In genomic region chr11:87778915-87779314, GRCm38 (mm10) we compare ENCODE assay signal across 10 mouse cellular contexts. TPM values are rescaled to one million over a fixed set of nuclear protein-coding genes. Genes with fewer than 3 reads are reported as not detected.
A peak's percentile ranks its signal among the peaks of the same experiment; 100 is the strongest.
DNase-seq lines count a peak whose midpoint lies in the region; ATAC-seq lines count a peak whose summit lies in the region.
"Had no signal": no experiment of that assay in that cellular context is flagged by ENCODE, and none has a peak within 500 bp of the region (broad histone marks: within the 10 kb centered on the region; RNA-seq: fewer than 3 reads in every experiment).

No protein-coding gene starts in this region.

- ATAC-seq in kidney, embryonic 16.5 days (ENCODE audit: low FRiP score, low TSS enrichment) = peak; percentile 5; the same call in 1 of the 2 replicates
- peak; percentile 31; the same call in 1 of the 2 replicates for ATAC-seq in forebrain, embryonic 13.5 days
- ATAC-seq in limb, embryonic 11.5 days (ENCODE audit: insufficient number of reproducible peaks, low FRiP score, low TSS enrichment, low read depth) = peak; percentile 48
- no peak for ATAC-seq in neural tube, embryonic 13.5 days (ENCODE audit: low read depth)

- peak overlapping the region; percentile 89 for H3K4me2 ChIP-seq in kidney, embryonic 16.5 days (replicated peaks; ENCODE audit: low read depth, low read length)
- H3K4me2 ChIP-seq in forebrain, embryonic 13.5 days = peak overlapping the region; percentile 63
- H3K4me2 ChIP-seq in limb, embryonic 11.5 days (ENCODE audit: low read depth, severe bottlenecking) = peak overlapping the region; percentile 70
- peak overlapping the region; percentile 59 for H3K4me2 ChIP-seq in neural tube, embryonic 13.5 days

- H3K36me3 ChIP-seq in kidney, embryonic 16.5 days (ENCODE audit: insufficient read depth, low read length) = no peaks in the 10 kb centered on the region
- peaks cover 48% of the 10 kb centered on the region for H3K36me3 ChIP-seq in forebrain, embryonic 13.5 days (ENCODE audit: poor library complexity, severe bottlenecking)
- no peaks in the 10 kb centered on the region for H3K36me3 ChIP-seq in limb, embryonic 11.5 days (ENCODE audit: control insufficient read depth, insufficient read depth, low read length)
- H3K36me3 ChIP-seq in neural tube, embryonic 13.5 days = peaks cover 63% of the 10 kb centered on the region

- peak overlapping the region; percentile 74 for H3K9ac ChIP-seq in kidney, embryonic 16.5 days (replicated peaks; ENCODE audit: low read length)
- H3K9ac ChIP-seq in forebrain, embryonic 13.5 days = peak overlapping the region; percentile 57; the same call in 1 of the 2 replicates
- peak overlapping the region; percentile 17; the same call in 1 of the 2 replicates for H3K9ac ChIP-seq in limb, embryonic 11.5 days (ENCODE audit: low read length)
- 0 out of 2 replicates have a peak overlapping the region, but pooled peaks have one; percentile 64 for H3K9ac ChIP-seq in neural tube, embryonic 13.5 days

- 39% methylated on average over 12 of the region's 12 CpGs for WGBS in kidney, embryonic 16.5 days
- 44% methylated on average over 12 of the region's 12 CpGs for WGBS in forebrain, embryonic 13.5 days
- whole genome bisulfite sequencing in limb, embryonic 11.5 days = 36% methylated on average over 12 of the region's 12 CpGs
- WGBS in neural tube, embryonic 13.5 days = 46% methylated on average over 12 of the region's 12 CpGs

- H3K27ac ChIP-seq in kidney, embryonic 16.5 days (ENCODE audit: low read length) = no peak overlapping the region
- no peak overlapping the region for H3K27ac ChIP-seq in forebrain, embryonic 13.5 days
- no peak overlapping the region for H3K27ac ChIP-seq in limb, embryonic 11.5 days (replicated peaks; ENCODE audit: low read depth, low read length)
- H3K27ac ChIP-seq in neural tube, embryonic 13.5 days (replicated peaks) = no peak overlapping the region

- H3K27me3 ChIP-seq in kidney, embryonic 16.5 days (ENCODE audit: insufficient read depth, low read length) = no peaks in the 10 kb centered on the region
- peaks cover 7% of the 10 kb centered on the region; the same call in 1 of the 2 replicates for H3K27me3 ChIP-seq in forebrain, embryonic 13.5 days
- H3K27me3 ChIP-seq in limb, embryonic 11.5 days (ENCODE audit: control insufficient read depth, insufficient read depth, low read length) = no peaks in the 10 kb centered on the region; the same call in 1 of the 2 replicates
- H3K27me3 ChIP-seq in neural tube, embryonic 13.5 days = peaks cover 42% of the 10 kb centered on the region

- H3K9me3 ChIP-seq in kidney, embryonic 16.5 days (ENCODE audit: low read length) = no peaks in the 10 kb centered on the region
- no peaks in the 10 kb centered on the region for H3K9me3 ChIP-seq in forebrain, embryonic 13.5 days (replicated peaks)
- no peaks in the 10 kb centered on the region for H3K9me3 ChIP-seq in limb, embryonic 11.5 days (ENCODE audit: control insufficient read depth, low read length)
- no peaks in the 10 kb centered on the region for H3K9me3 ChIP-seq in neural tube, embryonic 13.5 days

- DNase-seq in kidney, adult 11 months = no peak
- DNase-seq in limb, embryonic 11.5 days (ENCODE audit: low spot score) = no peak
- no peak for DNase-seq in left cerebral cortex, adult 9 months (ENCODE audit: low spot score in 2 of 2)
- no peak for DNase-seq in layer of hippocampus, adult 8-10 months (ENCODE audit: low spot score in 2 of 2)
- no peak for DNase-seq in testis, postnatal 14 days (ENCODE audit: low spot score)

- peaks cover 20% of the 10 kb centered on the region for H3K4me1 ChIP-seq in kidney, embryonic 16.5 days (ENCODE audit: insufficient read depth, low read length)
- H3K4me1 ChIP-seq in forebrain, embryonic 13.5 days = peaks cover 14% of the 10 kb centered on the region; the same call in 1 of the 2 replicates
- H3K4me1 ChIP-seq in limb, embryonic 11.5 days (ENCODE audit: control insufficient read depth, insufficient read depth, low read length) = peaks cover 11% of the 10 kb centered on the region; the same call in 1 of the 2 replicates
- peaks cover 15% of the 10 kb centered on the region for H3K4me1 ChIP-seq in neural tube, embryonic 13.5 days (replicated peaks)

- peak overlapping the region; percentile 51 for H3K4me3 ChIP-seq in kidney, embryonic 16.5 days (ENCODE audit: low read length)
- H3K4me3 ChIP-seq in forebrain, embryonic 13.5 days = peak overlapping the region; percentile 27; the same call in 1 of the 2 replicates
- H3K4me3 ChIP-seq in limb, embryonic 11.5 days (ENCODE audit: low read depth, low read length) = peak overlapping the region; percentile 39; the same call in 1 of the 2 replicates
- H3K4me3 ChIP-seq in neural tube, embryonic 13.5 days = peak overlapping the region; percentile 29; the same call in 1 of the 2 replicates

RNA-seq across cellular contexts. Expression of gene Mpo, which starts 14.5 kb away (rescaled TPM):
- polyA plus RNA-seq in kidney, embryonic 16.5 days (2015; fragmentation: Nextera tagmentation; extraction: Ambion mirVana) = 1.1 and 1.3 TPM in 2 replicates
- 0.17 and 0.44 TPM in 2 replicates for polyA plus RNA-seq in forebrain, embryonic 13.5 days (2015; fragmentation: Nextera tagmentation; extraction: Ambion mirVana)
- polyA plus RNA-seq in limb, embryonic 11.5 days (2014; fragmentation: Nextera tagmentation; extraction: Ambion mirVana) = 3.7 and 5.7 TPM in 2 replicates
- 1.2 and 1.5 TPM in 2 replicates for polyA plus RNA-seq in neural tube, embryonic 13.5 days (2015; fragmentation: Nextera tagmentation; extraction: Ambion mirVana)
- total RNA-seq in layer of hippocampus, adult 8-10 months (2022) = under 1 TPM in 1 of 4 experiments, not detected in 3; 0.79 TPM
- total RNA-seq: MEL had no signal

RNA-seq across cellular contexts. Expression of gene Tspoap1, which starts 18.6 kb away (rescaled TPM):
- 4.7 and 5.6 TPM in 2 replicates for polyA plus RNA-seq in kidney, embryonic 16.5 days (2015; fragmentation: Nextera tagmentation; extraction: Ambion mirVana)
- 20.7 and 29.1 TPM in 2 replicates for polyA plus RNA-seq in forebrain, embryonic 13.5 days (2015; fragmentation: Nextera tagmentation; extraction: Ambion mirVana)
- polyA plus RNA-seq in limb, embryonic 11.5 days (2014; fragmentation: Nextera tagmentation; extraction: Ambion mirVana) = 1.7 and 2.4 TPM in 2 replicates
- 24.9 and 27.0 TPM in 2 replicates for polyA plus RNA-seq in neural tube, embryonic 13.5 days (2015; fragmentation: Nextera tagmentation; extraction: Ambion mirVana)
- 100 to 1,000 TPM; 145 to 183 (median 166) TPM for total RNA-seq in layer of hippocampus, adult 8-10 months (2022)

RNA-seq across cellular contexts. Expression of gene Supt4a, which starts 41.6 kb away (rescaled TPM):
- polyA plus RNA-seq in kidney, embryonic 16.5 days (2015; fragmentation: Nextera tagmentation; extraction: Ambion mirVana) = 156 and 161 TPM in 2 replicates
- polyA plus RNA-seq in forebrain, embryonic 13.5 days (2015; fragmentation: Nextera tagmentation; extraction: Ambion mirVana) = 168 and 177 TPM in 2 replicates
- 184 TPM in 2 replicates for polyA plus RNA-seq in limb, embryonic 11.5 days (2014; fragmentation: Nextera tagmentation; extraction: Ambion mirVana)
- 165 and 166 TPM in 2 replicates for polyA plus RNA-seq in neural tube, embryonic 13.5 days (2015; fragmentation: Nextera tagmentation; extraction: Ambion mirVana)
- total RNA-seq in layer of hippocampus, adult 8-10 months (2022) = 10 to 100 TPM; 61.3 to 76.3 (median 69.6) TPM

RNA-seq across cellular contexts. Expression of gene Lpo, which starts 49.2 kb away (rescaled TPM):
- 0.15 and 0.29 TPM in 2 replicates for polyA plus RNA-seq in kidney, embryonic 16.5 days (2015; fragmentation: Nextera tagmentation; extraction: Ambion mirVana)
- 0.18 and 0.26 TPM in 2 replicates for polyA plus RNA-seq in forebrain, embryonic 13.5 days (2015; fragmentation: Nextera tagmentation; extraction: Ambion mirVana)
- polyA plus RNA-seq in limb, embryonic 11.5 days (2014; fragmentation: Nextera tagmentation; extraction: Ambion mirVana) = not detected in 2 replicates
- 0.18 and 0.39 TPM in 2 replicates for polyA plus RNA-seq in neural tube, embryonic 13.5 days (2015; fragmentation: Nextera tagmentation; extraction: Ambion mirVana)
- 1 to 10 TPM in 1 of 4 experiments, under 1 TPM in 3; 0.20 to 1.0 (median 0.30) TPM for total RNA-seq in layer of hippocampus, adult 8-10 months (2022)
- total RNA-seq: MEL had no signal
- polyA plus RNA-seq: erythroblast, embryonic 14.5 days had no signal

Comparison
In these comparisons a context has a peak if more than half of its experiments do, and no peak if none do; other contexts are left out.
1. H3K9ac ChIP-seq: peak in every context shown above with its lines; median percentile 74 in kidney, embryonic 16.5 days; 64 in neural tube, embryonic 13.5 days; 57 in forebrain, embryonic 13.5 days; 17 in limb, embryonic 11.5 days.